Mouse (Mus musculus): ENCODE results near the gene Lcp2.

Gene Lcp2

DNA sequence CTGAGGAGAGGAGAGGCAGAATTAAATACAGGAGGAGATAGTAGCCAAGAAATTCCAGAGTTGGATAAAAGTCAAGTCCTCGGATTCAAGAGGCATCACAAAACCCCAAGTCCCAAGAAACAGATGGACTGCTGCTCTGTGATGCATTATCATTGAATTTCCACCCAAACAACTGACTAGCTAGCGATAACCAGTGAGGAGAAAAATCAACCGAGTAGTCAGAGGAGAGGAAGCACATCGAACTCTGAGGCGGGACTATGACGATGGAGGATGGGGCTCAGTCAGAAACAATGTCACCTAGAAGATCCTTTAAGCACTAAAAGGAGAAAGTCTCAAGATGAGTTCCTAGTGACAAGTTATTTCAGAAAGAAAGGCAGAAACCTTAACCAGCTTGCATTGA, 12.2 kb downstream of the Lcp2 start:
- TF ChIP-seq GATA4 (IDR thresholded peaks at IDR 0.05; ENCODE audit: insufficient replicate concordance, low read length): no peak

DNA sequence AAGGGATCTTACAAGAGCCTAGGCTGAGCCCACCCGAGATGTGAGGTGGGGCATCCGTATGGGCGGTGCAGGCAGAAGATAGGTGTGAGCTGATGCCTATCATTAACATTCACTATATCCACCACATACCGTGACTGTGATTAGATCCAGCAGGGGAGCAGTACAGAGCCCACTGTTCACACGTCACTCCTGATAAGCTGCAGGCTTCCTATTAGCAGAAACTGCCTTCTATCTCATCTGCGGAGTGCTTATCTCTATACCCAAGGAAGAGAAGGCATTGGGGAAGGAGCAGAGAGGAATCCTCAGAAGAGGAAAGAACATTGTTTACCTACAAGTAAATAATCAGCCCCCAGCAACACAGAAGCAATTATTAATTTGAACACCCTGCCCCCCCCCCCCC, 15.0 kb downstream of the Lcp2 start:
- TF ChIP-seq GATA4 (IDR thresholded peaks at IDR 0.05; ENCODE audit: insufficient replicate concordance, low read length): no peak

DNA sequence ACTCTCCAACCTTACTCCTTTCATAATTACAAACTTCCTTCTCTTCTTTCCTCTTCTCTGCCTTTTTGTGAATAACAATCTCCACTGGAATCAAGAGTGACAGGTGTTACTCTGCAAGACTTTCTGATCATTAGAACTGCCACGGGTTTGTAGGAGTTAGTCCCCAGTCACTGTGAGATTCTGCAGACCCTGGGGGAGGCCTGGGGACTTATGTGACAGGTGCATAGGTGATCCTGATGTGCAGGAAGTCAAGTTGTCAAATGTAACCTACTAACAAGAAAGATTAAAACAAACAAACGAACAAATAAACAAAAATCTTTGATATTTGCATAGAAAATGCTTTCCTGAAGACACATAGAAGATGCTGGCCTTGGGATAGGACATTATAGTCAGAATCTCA, 16.5 kb downstream of the Lcp2 start:
- TF ChIP-seq GATA4 (IDR thresholded peaks at IDR 0.05; ENCODE audit: insufficient replicate concordance, low read length): no peak

- TF ChIP-seq GATA4 (IDR thresholded peaks at IDR 0.05; ENCODE audit: insufficient replicate concordance, low read length): no peak
Observed at GRCm38 (mm10) chr11:34063702-34064485, 17.2 kb downstream of the Lcp2 start.

- TF ChIP-seq GATA4 (IDR thresholded peaks at IDR 0.05; ENCODE audit: insufficient replicate concordance, low read length): no peak
Observed at GRCm38 (mm10) chr11:34070596-34070995, 23.9 kb downstream of the Lcp2 start.

DNA sequence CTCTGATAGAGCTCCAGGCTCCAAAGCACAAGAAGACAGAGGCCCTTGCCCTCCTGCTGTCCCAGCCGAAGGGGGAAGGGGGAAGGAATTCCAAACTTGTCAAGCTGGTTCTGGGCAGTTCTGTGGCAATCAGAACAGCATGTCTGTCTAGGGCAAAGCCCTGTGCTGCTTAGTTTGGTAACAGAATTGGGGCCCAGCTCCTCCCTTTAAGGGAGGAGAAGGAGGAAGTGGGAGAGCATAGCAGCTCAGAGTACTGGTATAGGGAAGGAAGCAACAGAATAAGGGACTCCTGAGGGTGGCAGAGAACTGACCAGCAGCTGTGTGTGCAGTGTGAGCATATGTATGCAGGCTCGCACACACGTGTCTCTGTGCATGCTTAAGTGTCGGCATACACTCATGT, 25.6 kb downstream of the Lcp2 start:
- no peak for TF ChIP-seq GATA4 (IDR thresholded peaks at IDR 0.05; ENCODE audit: insufficient replicate concordance, low read length)

DNA sequence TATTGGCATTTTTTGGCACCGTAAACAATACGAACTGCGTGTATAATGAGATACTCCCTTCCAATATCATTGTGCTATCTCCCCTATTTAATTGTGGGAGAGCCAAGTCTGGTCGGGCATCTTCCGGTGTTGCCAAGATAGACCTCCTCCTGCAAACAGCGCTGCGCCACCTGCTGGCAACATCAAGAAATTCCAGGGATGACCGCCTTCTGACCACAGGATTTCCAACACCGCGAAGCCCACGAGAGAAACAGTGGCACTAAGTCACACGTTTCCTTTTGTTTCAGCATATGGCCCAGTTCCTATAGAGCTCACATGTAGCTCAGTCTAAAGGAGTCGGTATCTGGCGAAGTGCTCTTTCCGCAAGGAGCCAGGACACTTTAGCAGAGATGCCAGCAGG, 27.1 kb downstream of the Lcp2 start:
- no peak for TF ChIP-seq GATA4 (IDR thresholded peaks at IDR 0.05; ENCODE audit: insufficient replicate concordance, low read length)

DNA sequence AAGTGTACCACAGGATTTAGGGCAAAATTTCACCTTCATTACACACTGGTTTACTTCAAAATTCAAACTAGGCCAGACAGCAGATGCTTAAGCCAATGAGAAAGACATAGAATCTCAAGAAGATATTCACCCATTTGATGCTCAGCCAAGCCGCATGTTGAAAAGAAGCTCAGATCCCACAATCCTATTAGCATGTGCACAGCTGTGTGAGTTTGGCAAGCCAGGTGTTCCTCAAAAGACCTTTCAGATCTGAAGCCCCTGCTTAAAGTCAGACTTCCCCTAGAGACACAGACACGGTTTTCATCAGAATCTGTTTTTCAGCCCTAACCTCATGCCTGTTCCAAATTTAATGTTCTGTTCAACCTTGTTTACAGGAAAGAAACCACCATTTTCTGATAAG, 31.1 kb downstream of the Lcp2 start:
- TF ChIP-seq GATA4 (IDR thresholded peaks at IDR 0.05; ENCODE audit: insufficient replicate concordance, low read length): no peak

- no peak for TF ChIP-seq GATA4 (IDR thresholded peaks at IDR 0.05; ENCODE audit: insufficient replicate concordance, low read length)
Observed at GRCm38 (mm10) chr11:34078581-34078980, 31.9 kb downstream of the Lcp2 start.

GRCm38 (mm10) chr11:34079542-34080464, 33.1 kb downstream of the Lcp2 start:
- no peak for TF ChIP-seq GATA4 (IDR thresholded peaks at IDR 0.05; ENCODE audit: insufficient replicate concordance, low read length)

DNA sequence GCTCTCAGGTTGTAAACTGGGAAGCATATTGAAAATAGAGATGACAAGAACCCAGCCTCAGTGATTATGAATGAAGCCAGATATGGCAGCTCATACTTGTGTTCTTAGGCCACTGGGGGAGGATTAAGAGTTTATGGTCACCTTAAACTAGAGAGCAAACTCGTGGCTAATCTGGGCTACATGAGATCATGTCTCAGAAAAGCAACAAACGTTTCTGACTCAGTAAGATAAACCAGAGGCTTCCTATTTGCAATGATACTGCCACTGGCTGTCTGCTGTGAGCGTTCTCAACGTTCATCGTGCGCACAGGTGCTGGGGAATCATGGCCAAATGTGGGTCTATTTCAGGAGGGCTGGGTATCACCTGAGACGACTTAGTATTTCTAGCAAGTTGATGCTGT, 37.1 kb downstream of the Lcp2 start:
- TF ChIP-seq GATA4 (IDR thresholded peaks at IDR 0.05; ENCODE audit: insufficient replicate concordance, low read length): no peak

DNA sequence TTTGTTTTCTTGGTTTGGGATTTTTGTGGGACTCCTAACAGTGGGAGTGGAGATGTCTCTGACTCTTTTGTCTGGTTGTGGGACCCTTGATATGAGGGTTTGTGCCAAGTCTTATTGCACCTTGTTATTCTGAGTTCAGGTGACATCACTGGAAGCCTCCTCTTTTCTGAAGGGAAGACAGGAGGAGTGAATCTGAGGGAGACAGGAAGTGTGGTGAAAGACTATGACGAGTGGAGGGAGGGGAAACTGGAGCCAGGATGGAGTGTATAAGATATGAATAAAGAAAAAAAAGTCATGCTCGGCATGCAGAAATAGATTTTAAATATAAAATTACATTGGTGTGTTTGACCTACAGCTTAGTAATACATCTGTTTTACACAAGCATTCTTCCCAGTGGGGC, 37.9 kb downstream of the Lcp2 start:
- TF ChIP-seq GATA4 (IDR thresholded peaks at IDR 0.05; ENCODE audit: insufficient replicate concordance, low read length): no peak

DNA sequence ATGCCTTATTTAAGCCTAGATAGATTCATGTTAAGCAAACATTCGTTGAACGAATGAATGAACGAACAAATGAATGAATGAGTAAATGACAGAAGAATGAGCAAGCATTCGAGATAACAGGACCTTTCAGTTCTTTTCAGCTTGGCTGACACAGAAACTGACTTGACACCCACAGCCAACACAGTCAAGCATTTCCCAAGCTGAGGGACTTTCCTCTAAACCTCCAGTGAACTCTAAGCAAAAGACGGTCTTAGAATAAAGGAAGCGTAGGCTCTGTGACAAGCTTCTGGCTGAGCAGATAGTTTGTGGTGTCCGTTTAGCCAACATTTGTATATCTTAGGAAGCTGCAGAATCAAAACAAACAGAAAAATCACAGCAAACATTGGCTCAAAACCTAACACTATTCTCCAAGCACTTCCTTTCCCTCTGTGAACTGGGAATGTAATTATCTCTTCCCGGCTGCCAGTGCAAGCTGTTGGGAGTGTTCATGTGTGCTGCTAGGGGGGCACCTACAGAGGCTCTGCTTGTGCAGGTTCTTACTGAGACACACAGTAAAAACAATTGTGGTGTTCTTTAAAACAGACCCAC, 39.5 kb downstream of the Lcp2 start:
- TF ChIP-seq GATA4 (IDR thresholded peaks at IDR 0.05; ENCODE audit: insufficient replicate concordance, low read length): peak; percentile 68; the same call in 1 of the 2 replicates

DNA sequence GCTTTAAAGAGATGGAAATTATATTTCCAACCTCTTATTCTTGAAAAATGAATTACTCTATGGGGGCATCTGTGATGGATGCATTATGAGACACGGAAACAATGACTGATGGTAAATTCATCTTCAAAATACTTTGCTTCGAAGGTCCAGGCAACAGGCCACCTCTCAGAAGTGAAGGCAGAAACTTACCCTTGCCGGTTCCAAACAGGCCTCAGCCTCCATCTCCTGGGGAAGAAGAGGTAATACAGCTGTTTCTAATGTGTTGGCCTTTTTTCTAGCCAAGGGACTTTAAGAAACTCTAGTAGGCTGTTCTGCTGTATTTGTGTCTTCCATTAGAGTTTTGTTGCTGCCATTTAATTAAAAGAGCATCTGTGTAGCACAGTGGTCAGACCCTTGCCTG, 40.3 kb downstream of the Lcp2 start:
- TF ChIP-seq GATA4 (IDR thresholded peaks at IDR 0.05; ENCODE audit: insufficient replicate concordance, low read length): no peak

- no peak for TF ChIP-seq GATA4 (IDR thresholded peaks at IDR 0.05; ENCODE audit: insufficient replicate concordance, low read length)
Observed at GRCm38 (mm10) chr11:34098422-34098821, 51.7 kb downstream of the Lcp2 start, which contains the start of gene 4930469K13Rik. Gene 4930469K13Rik, minus strand, starts transcription at chr11:34098554.

GRCm38 (mm10) chr11:34101827-34102226, 55.1 kb downstream of the Lcp2 start:
- no peak for TF ChIP-seq GATA4 (IDR thresholded peaks at IDR 0.05; ENCODE audit: insufficient replicate concordance, low read length)

Measured in liver, adult (tissue).